Mouse (Mus musculus) bone marrow macrophage, adult 2 months (primary cell): ENCODE results near the gene 1700014D04Rik. TPM values are rescaled to one million over a fixed set of nuclear protein-coding genes. Genes with fewer than 3 reads are reported as not detected.

Experiments used
- H3K27ac ChIP-seq: 2 replicates; pipeline ENCODE4 v1.5.1; 2012; ENCODE audit warnings: low read depth, low read length; ENCODE audit not compliant: insufficient read depth
- H3K4me1 ChIP-seq: 2 replicates; pipeline ENCODE4 v1.6.1; 2012; ENCODE audit warnings: low read length; ENCODE audit not compliant: control insufficient read depth, insufficient read depth
- H3K4me3 ChIP-seq: 2 replicates; pipeline ENCODE4 v1.5.1; 2012; ENCODE audit warnings: mild to moderate bottlenecking, low read length, moderate library complexity; ENCODE audit not compliant: insufficient read depth
- CTCF ChIP-seq: IDR thresholded peaks from 2 replicates; pipeline ENCODE4 v1.5.1; 2012; ENCODE audit warnings: low read depth, mild to moderate bottlenecking, low read length, moderate library complexity
- POLR2A ChIP-seq: IDR thresholded peaks from 2 replicates; pipeline ENCODE4 v1.6.1; 2012; ENCODE audit warnings: mild to moderate bottlenecking, low read depth, low read length, borderline replicate concordance
- polyA plus RNA-seq: library from polyadenylated mRNA; stranded (reverse); fragments of >200 nt; gene quantifications from 2 replicates; pipeline ENCODE4 v1.2.4, GENCODE M21; 2012; ENCODE audit not compliant: missing spikeins, insufficient read depth, insufficient read length

1700014D04Rik gene
- polyA plus RNA-seq, 1 experiment: not detected

DNA sequence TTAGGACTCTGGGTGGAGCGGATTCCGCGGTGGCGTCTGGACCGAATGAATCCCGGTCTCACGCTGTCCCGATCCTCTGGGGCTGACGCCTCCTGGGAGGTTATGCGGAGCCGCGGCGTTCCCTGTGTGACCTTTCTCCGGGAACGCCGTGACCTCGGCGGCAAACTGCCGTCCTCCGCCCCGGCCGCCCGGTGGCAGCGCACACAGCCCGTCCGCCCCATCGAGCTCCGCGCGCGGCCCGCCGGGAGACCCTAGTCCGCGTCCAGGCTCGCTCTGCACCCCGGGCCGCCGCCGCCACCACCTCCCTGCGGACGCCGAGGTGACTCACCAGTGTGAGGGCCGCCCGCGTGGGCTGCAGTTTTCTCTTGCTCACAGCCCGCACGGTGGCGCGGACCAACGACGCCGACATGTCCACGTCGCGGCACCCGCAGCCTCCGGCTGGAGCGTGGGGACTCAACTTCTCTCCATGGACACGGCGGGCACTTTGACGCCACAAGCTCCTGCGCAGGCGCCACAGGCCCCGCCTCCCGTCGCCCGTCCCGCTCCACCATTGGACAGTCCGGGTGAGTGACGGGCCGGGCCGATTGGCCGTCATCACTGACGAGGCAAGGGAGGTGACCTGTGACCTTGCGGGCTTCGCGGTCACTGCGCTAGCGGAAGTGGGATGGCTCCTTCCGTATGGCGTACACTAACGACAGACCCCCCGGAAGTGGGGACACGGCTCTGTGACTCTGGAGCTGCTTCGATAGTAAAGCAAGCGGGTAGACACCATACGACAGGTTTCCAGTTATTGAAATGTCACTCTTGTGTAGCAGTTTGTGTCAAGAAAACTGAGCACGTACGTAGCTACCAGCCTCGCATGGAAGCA, 23.0 kb upstream of the 1700014D04Rik start, which contains the start of gene Isca1:
Gene Isca1, minus strand, starts transcription at position 515 of the 868 bp plus-strand sequence.
- H3K4me3 ChIP-seq: peak within 1 kb of the TSS; percentile 83
- TF ChIP-seq POLR2A (no peak), CTCF (no peak)
- H3K4me1 ChIP-seq: peaks cover 35% of the 10 kb centered on the region
- H3K27ac ChIP-seq: peak within 1 kb of the TSS; percentile 85

DNA sequence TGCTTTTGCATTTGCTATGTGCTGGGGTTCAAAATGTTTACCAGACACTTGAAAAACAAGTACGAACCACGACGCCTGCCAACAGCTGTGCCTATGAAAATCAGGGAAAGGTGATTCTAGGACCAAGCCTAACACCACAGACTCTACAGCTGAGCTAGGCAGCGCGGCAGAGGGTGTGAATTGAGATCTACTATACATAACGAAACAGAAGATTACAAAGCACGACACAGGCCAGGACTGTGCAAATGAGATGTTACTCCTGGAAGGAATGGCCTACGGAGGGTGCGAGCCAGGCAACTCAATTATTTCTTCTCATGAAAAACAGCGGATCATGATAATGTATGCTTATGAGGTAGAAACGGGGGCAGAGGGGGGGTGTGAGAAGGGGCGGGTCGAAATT, 22.0 kb upstream of the 1700014D04Rik start:
- Histone ChIP-seq H3K4me3 (peak overlapping the region; percentile 83), H3K27ac (no peak overlapping the region), H3K4me1 (peaks cover 35% of the 10 kb centered on the region)
- TF ChIP-seq CTCF: no peak
- TF ChIP-seq POLR2A: no peak

DNA sequence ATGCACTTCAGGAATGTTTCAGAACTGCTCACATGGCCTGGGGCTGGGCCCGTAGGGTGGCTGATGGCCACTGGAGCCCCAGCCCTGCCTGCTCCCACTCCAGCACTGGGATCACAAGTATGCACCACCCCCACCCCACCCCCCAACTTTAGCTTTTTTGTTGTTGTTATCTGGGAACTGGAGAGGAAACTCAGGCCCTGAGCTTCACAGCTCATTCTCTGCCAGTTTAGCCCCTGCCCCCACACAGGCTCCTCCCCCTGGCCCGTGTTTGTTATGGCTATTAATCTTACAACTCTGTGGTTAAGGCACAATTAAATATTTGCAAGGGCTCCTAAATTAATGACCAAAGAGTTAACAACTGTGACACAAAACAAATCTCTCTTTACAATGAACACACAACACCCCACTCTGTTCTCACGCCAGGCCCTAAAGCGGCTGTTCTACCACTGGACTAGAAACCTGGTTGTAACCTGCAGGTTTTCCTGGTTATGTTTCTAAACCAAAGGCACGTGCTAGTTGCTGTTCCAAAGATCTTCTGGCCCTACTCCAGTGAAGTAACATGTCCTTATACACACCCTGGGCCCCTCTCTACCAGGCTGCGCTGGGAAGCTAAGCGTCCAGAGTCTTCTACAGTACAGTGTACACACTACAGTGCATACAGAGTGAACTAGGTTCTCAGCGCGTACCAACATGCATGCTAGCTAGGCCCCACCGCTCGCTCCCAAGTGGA, 20.4 kb upstream of the 1700014D04Rik start:
- Histone ChIP-seq H3K4me1 (peaks cover 27% of the 10 kb centered on the region), H3K4me3 (no peak overlapping the region), H3K27ac (no peak overlapping the region)
- TF ChIP-seq CTCF (no peak), POLR2A (no peak)

DNA sequence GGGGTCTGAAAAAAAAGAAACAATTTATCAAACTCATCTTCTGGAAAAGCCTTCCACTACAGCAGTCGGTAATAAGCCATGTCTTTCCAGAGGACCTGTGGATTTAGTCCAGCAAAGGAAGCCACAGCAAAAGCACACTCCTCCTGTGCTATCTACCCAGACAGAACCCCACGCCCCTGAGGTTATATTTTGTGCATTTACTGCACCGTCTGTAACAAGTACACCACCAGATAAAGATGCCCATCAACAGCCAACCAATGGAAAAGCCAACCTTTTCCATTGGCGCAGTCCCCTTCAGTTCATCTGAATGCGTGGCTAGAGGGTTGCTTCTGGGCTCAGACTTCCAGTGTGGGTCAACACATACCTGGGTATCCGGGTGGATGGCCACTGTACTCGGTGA, 16.2 kb upstream of the 1700014D04Rik start:
- peaks cover 30% of the 10 kb centered on the region for H3K4me1 ChIP-seq
- H3K4me3 ChIP-seq: no peak overlapping the region
- H3K27ac ChIP-seq: no peak overlapping the region
- TF ChIP-seq CTCF: no peak

DNA sequence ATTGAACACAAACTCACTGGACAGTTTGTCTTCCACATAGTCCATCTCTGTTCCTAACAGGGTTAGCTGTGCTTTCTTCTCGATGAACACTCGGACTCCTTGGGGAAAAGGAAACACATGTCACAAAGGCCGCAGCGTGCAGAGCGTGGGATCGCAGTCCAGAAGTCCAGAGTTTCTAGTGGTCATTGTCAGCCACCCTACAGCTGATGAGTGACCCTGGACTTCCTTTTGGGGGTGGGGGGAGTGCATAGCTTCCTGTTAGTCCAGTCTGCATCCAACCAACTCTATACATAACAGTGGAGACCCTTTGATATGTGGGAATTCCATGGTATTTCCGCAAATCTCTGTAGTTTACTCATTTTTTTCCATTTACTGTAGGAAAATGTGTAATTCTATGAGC, 10.4 kb upstream of the 1700014D04Rik start:
- Histone ChIP-seq H3K4me3 (no peak overlapping the region), H3K4me1 (peaks cover 18% of the 10 kb centered on the region), H3K27ac (no peak overlapping the region)
- TF ChIP-seq POLR2A: no peak
- no peak for TF ChIP-seq CTCF

DNA sequence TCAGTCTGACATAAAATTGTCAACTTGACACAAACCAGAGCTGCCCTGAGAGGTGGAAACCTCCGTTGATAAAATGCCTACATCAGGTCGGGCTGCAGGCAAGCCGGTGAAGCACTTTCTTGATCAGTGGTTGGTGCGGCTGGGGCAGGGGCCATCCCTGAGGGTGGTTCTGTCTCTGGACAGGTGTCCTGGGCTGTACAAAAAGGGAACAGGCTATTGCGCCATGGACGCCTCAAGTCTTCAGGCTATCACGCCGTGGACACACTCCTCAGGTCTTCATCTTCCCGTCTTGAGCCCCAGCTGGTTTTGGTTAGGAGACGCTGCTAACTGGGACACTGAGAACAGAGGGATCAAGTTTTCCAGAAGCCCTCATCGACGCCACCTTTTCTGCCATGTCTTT, 3.8 kb upstream of the 1700014D04Rik start:
- no peak for TF ChIP-seq POLR2A
- no peak for TF ChIP-seq CTCF
- H3K4me3 ChIP-seq: no peak overlapping the region

DNA sequence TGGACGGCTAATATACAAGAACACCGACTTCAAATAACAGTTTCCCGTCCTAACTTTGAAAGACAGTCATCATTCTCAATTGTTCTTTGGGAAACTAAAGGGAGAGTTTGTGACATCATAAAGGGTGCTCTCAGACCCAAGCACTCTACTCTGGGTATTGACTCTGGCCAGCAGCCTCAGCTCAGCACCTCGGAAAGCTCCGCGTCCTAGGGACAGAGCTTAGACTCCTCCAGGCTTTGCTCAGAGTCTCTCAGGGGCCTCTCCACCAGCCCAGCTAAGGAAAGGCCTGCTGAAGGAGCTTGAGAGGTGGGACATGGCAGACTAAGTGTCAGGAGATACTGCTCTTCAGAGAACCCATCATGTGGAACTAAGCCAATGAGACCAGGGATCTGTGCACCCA, 388 bp downstream of the 1700014D04Rik start:
- peaks cover 2% of the 10 kb centered on the region for H3K4me1 ChIP-seq

More for the DNA sequence above, 3.8 kb upstream of the 1700014D04Rik start:
- no peak overlapping the region for H3K27ac ChIP-seq
- no peaks in the 10 kb centered on the region for H3K4me1 ChIP-seq

DNA sequence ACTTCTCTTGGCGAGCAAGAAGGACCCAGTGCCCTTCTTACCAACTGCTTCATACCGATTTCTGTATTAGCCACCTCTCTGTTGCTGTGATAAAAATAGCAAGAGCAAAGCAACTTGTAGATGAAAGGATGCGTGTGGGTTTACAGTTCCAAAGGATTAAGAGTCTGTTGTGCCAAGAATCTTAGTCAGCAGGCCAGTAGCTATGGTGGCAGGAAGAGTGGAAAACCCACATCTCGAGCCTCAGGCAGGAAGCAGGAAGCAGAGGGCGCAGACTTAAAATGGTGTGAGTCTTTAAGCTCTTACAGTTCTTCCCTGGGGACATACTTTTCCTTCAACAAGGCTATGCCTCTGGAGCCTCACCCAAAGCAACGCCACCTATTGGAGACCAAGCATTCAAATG, 1.1 kb downstream of the 1700014D04Rik start:
- no peak for TF ChIP-seq POLR2A
- H3K4me3 ChIP-seq: no peak overlapping the region
- H3K27ac ChIP-seq: no peak overlapping the region
- peaks cover 2% of the 10 kb centered on the region for H3K4me1 ChIP-seq

More for the DNA sequence above, 388 bp downstream of the 1700014D04Rik start:
- no peak overlapping the region for H3K4me3 ChIP-seq
- TF ChIP-seq CTCF: no peak
- TF ChIP-seq POLR2A: no peak
- H3K27ac ChIP-seq: no peak overlapping the region

DNA sequence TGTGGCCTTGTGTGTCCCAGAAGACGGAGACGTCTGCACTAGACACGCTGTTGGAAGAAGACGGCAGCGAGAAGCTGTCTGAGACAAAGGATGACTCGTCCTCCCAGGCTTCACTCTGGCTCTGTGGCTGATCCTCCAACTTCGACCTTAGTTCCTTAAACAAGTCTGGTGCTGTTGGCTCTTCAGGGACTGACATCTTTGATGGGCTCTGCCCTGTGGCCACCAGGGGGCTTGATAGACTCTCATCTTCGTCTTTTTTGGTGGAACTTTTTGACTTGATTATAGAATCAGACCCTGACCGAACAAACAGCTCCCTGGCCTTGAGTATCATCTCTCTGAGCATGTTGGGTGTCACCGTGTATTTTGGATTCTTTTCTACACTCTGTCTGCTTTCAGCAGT, 4.9 kb downstream of the 1700014D04Rik start:
- Histone ChIP-seq H3K4me3 (no peak overlapping the region), H3K27ac (no peak overlapping the region), H3K4me1 (peaks cover 2% of the 10 kb centered on the region)
- TF ChIP-seq POLR2A (no peak), CTCF (no peak)

DNA sequence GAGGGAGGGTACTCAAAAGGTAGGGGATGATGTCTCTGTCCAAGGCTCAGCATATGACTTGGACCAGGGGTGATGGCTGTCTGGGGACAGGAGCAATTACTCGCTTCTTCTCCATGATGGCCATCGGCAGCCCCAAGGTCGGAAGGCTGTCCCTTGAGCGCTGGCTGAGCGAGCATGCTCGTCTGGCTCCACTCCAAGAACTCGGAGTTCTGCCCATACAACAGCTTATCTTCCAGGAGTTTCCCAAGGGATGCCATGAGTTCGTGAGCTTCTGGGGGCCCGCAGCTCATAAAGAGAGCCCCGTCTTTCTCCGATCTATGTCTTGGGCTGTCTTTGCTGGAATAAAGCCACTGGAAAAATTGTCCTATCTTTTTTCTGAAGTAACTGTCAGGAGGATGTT, 5.5 kb downstream of the 1700014D04Rik start:
- H3K4me3 ChIP-seq: no peak overlapping the region
- no peak overlapping the region for H3K27ac ChIP-seq
- TF ChIP-seq CTCF: no peak
- TF ChIP-seq POLR2A: no peak
- peaks cover 2% of the 10 kb centered on the region for H3K4me1 ChIP-seq
